Mouse (Mus musculus): ENCODE measurements around the gene Tekt5.

Gene Tekt5

GRCm38 (mm10) chr16:10379531-10379930 is 15.8 kb downstream of the Tekt5 start:
- DNase-seq (ENCODE audit: low spot score in 2 of 2) = no peak

- DNase-seq (ENCODE audit: low spot score in 2 of 2) = no peak
Observed at GRCm38 (mm10) chr16:10377286-10377685, 18.0 kb downstream of the Tekt5 start.

GRCm38 (mm10) chr16:10374254-10375011 is 20.9 kb downstream of the Tekt5 start:
- DNase-seq (ENCODE audit: low spot score in 2 of 2) = no peak

- DNase-seq (ENCODE audit: low spot score in 2 of 2) = no peak
Observed at GRCm38 (mm10) chr16:10372372-10372771, 22.9 kb downstream of the Tekt5 start.

- no peak for DNase-seq (ENCODE audit: low spot score in 2 of 2)
Observed at GRCm38 (mm10) chr16:10369996-10370395, 25.3 kb downstream of the Tekt5 start.

- no peak for DNase-seq (ENCODE audit: low spot score in 2 of 2)
Observed at GRCm38 (mm10) chr16:10369468-10369934, 25.8 kb downstream of the Tekt5 start.

GRCm38 (mm10) chr16:10366240-10367217 is 28.8 kb downstream of the Tekt5 start:
- no peak for DNase-seq (ENCODE audit: low spot score in 2 of 2)

- DNase-seq (ENCODE audit: low spot score in 2 of 2) = no peak
Observed at GRCm38 (mm10) chr16:10365796-10366195, 29.5 kb downstream of the Tekt5 start.

- DNase-seq (ENCODE audit: low spot score in 2 of 2) = no peak
Observed at GRCm38 (mm10) chr16:10363061-10363460, 32.2 kb downstream of the Tekt5 start.

GRCm38 (mm10) chr16:10359241-10359640 is 36.0 kb downstream of the Tekt5 start:
- DNase-seq (ENCODE audit: low spot score in 2 of 2) = no peak

- peak; percentile 56 to 75 for DNase-seq (ENCODE audit: low spot score in 2 of 2)
Observed at GRCm38 (mm10) chr16:10358010-10358934, 37.0 kb downstream of the Tekt5 start.

GRCm38 (mm10) chr16:10355004-10355403 is 40.3 kb downstream of the Tekt5 start:
- no peak for DNase-seq (ENCODE audit: low spot score in 2 of 2)

GRCm38 (mm10) chr16:10351050-10351636 is 44.1 kb downstream of the Tekt5 start:
- no peak for DNase-seq (ENCODE audit: low spot score in 2 of 2)

GRCm38 (mm10) chr16:10349876-10350275 is 45.4 kb downstream of the Tekt5 start:
- no peak for DNase-seq (ENCODE audit: low spot score in 2 of 2)

- no peak for DNase-seq (ENCODE audit: low spot score in 2 of 2)
Observed at GRCm38 (mm10) chr16:10349436-10349835, 45.9 kb downstream of the Tekt5 start.

- DNase-seq (ENCODE audit: low spot score in 2 of 2) = no peak
Observed at GRCm38 (mm10) chr16:10347551-10347950, 47.7 kb downstream of the Tekt5 start.

- DNase-seq (ENCODE audit: low spot score in 2 of 2) = no peak
Observed at GRCm38 (mm10) chr16:10341110-10341509, 54.2 kb downstream of the Tekt5 start.

GRCm38 (mm10) chr16:10339930-10340329 is 55.4 kb downstream of the Tekt5 start:
- DNase-seq (ENCODE audit: low spot score in 2 of 2) = no peak

- DNase-seq (ENCODE audit: low spot score in 2 of 2) = no peak
Observed at GRCm38 (mm10) chr16:10338601-10339000, 56.7 kb downstream of the Tekt5 start.

GRCm38 (mm10) chr16:10337422-10338197 is 57.7 kb downstream of the Tekt5 start:
- no peak for DNase-seq (ENCODE audit: low spot score in 2 of 2)
